Mouse (Mus musculus) heart, adult 18-20 months (tissue): ENCODE results near the gene Vps45. TPM values are rescaled to one million over a fixed set of nuclear protein-coding genes. Genes with fewer than 3 reads are reported as not detected.

Experiments
- DNase-seq, 2 experiments: peaks; one replicate each; pipeline ENCODE4 v3.0.0; 2021 to 2022; ENCODE audit warnings: mixed read lengths in 1 of 2
- long read RNA-seq, 2 experiments: library from polyadenylated mRNA; stranded (forward); transcript quantifications; one replicate each; pipeline ENCODE4 v2.0.0; 2021
- total RNA-seq, 2 experiments: library from RNA; stranded (reverse); gene quantifications; 2 replicates each; pipeline ENCODE4 v1.2.3; 2021

Gene Vps45
- 10 to 100 TPM; 22.5 to 27.1 TPM for total RNA-seq
- long read RNA-seq, experiment 1, partial matches to known transcripts, result 0 of 4 reads
- long read RNA-seq, experiment 1, other reads (novel, unspliced or antisense), result 0 of 4 reads
- long read RNA-seq, experiment 2, partial matches to known transcripts, result 1 of 5 reads
- long read RNA-seq, experiment 2, other reads (novel, unspliced or antisense), result 0 of 5 reads

DNA sequence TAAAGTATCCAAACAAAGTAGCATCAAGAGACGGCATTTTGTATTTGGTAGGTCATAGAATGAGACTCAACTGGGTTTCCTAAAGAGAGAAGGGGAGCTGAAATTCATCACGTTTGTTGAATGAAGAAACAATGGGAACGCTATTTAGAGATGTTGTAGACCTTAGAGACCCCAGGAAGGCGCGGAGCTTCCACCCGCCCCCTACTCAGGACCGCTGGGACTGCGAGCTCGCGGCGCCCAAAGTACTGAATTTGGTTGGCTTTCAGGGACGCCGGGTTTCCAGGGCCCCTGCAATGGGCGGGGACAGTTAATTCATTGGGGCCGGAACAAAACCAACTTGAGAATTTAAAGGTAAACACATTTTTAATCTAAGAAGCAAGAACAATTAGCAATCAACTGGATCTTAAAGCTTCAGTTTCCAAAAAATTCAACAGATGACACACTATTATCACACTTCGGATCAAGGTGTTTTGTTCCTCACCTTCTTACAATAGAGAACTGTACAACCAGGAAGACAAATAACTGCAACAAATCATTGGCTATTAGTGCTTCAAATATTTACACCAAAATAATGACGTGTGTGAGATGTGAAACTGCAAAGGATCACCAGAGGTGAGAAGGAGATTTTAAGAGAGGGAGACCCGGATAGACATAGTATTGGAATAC is at the start of gene Vps45:
Vps45 (minus strand) TSS at position 236 of the 666 bp plus-strand sequence.
- peak; percentile 81 to 82 for DNase-seq

DNA sequence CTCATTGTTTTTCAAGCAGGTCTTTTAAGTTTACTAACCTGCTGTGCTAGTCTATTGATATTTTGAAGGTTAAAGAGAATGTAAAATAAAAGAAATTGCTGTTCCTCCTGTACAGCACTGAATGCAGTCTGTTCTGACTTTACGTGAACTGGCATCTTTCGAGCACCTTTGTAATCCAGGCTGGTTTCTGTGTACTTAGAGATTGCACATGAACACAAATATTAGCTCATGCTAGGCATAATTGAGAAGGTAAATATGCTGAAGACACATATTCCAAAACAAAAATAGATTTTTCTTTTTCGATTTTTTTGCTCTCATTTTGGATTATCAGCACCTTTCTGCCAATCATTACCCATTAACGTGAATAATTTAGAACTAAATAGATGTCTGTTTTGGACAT is 47.9 kb upstream of the Vps45 start:
- no peak for DNase-seq

DNA sequence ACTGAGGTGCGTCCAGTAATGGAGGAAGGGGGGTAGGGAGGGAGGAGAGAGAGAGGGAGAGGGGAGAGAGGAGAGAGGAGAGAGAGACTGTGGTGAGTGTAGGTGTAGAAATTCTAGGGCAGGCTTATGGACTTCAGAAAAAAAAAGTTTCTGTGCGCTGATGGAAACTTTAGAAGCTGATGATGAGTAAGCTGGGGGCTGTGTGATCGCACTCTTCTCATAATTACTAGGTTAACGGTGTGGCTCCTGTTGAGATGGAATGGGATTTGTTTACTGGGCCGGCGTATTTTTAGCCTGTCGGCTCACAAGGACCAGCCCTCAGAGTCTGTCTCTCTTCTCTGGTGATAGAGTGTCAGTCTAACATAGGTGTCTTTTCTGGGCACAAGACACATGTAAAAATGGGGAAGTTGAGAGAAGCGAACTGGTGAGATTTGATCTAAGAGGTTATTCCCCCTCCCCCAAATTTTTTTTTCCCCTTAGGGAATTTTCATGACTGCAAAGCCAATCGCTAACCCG is 47.0 kb upstream of the Vps45 start:
- DNase-seq, result peak; percentile 37 to 60

DNA sequence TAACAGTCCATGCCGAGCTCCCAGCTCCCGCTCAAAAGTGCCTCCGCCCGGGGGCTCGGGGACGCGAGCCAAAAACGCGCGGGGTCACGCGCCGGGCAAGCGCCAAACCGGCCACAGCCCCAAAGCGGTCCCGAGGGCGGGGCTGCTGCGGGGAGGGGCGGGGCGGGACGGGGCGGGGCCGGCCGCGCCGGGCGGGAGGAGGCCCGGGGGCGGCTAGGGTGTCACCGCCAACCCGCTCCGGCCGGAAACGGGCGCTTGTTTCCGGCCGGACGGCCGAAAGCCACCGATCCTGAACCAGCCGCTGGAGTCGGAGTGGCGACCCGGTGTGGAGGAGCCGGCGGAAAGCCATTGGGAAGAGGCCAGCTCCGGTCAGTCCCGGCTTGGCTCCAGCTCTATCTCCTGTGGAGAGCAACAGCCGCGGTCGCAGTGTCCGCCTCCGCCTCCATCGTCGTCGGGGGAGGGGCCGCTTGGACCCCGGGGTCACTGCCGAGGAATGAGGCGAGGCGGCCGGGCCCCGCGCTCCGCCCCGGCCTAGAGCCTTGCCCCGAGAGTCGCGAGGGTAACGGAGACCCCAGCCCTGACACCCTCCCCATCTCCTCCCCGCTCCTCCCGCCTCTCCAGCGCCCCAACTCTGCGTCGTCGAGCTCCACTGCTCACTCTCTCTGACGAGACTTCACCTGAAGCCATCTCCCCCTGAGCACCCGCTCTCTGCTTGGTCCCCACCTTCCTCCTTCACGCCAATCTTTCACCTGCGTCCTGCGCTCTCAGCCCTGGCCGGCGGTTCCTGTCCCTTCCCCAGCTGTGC is 46.2 kb upstream of the Vps45 start, which contains the start of gene Otud7b:
Otud7b (plus strand) TSS at position 267 of the 805 bp plus-strand sequence.
- peak; percentile 86 to 88 for DNase-seq

DNA sequence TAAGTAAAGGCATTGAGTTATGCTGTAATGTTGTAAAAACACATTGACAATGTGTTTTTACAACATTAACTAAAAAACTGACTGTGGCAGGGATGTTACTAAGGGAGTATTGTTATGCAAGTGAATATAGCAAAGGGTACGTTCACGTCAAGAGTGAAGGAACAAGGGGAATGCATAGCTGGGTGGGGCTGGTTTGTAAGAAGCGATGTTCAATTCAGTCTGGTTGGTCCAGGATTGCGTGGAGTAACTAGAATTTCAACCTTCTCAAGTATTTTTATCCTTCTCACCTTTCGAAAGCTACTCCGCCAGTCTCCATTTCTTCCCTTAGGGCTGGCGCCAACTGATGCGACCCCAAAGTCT is 45.6 kb upstream of the Vps45 start:
- DNase-seq, result no peak

DNA sequence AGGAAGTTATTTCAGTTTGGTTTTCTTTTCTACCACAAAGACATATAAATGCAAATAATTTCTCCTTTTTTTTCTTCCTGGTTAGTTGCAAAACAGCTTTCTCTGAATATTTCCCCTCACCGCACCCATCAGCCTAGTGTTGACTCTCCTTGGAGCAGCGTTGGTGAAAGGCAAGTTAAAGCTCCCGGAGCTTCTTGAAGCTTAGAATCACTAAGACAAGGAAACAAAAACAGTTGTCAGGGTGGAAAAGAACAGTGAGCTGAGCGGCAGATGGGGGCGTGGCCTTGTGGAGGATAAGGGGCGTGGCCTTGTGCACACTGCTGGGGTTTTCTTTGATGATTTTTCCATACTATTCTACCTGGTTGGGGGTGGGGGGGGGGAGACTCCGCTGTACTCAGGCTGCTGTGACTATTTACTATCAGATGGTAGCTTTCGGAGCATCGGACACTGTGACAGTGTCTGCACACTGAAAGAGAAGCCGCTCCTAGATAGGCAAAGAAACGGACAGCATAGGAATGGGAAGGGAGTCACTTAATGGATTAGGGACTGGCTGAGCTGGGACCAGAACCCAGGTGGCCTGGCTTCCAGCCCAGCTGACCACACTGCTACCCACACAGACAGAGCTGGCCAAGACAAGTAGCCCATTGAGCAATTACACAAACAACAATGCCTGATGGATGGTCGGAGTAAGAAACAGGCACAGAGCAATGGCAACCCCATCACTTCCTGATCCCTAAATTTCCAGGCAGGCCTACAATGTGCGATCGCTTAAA is 44.0 kb upstream of the Vps45 start:
- DNase-seq, result peak; percentile 46 to 65

DNA sequence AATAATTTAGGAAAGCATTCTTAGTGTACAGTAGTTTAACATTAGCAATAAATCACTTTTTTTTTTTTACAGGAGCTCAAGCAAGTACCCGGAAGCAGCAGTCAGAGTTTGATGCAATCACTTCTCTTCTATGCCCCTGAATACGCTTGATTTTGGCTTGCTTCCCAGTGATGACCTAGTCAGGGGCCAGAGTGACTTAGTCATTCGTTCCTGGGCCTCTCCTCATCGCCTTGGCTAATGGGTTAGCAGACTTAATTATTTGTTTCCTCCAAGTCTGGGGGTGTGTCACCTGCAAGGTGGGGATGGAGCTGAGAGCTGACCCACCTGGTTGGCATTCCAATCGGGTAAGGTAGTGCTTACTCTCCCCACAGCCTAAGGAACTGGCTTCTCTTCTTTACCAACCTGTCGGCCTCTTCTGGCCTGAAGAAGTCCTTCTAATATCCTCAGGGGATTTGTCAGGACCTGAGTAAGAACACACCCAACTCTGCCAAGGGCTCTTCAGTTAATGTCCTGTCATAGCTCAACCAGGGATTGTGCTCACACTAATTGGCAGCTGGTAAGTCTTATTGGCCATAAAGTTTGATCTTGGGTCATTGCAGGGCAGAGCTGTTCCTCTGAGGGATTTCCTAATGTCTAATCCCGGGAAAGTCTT is 40.5 kb upstream of the Vps45 start:
- DNase-seq, result peak; percentile 59 to 77

DNA sequence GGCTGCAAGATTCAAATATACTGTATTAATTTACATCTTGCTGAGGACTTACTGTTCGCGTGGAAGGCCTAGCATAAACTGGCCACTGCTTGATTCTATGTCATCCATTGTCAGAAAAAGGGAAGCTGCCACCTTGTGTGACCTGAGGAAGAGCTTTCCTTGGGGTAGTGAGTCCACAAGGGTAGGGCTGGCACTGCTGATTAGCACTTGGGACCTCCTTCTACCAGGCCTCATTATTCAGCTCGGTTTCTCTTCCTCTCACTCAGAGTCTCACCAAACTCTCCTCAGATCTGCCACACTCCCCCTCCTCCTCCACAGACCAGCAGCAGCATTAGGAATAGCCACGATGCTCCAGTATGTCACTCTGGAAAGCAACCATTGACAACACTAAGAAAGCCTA is 39.9 kb upstream of the Vps45 start:
- DNase-seq, result no peak

DNA sequence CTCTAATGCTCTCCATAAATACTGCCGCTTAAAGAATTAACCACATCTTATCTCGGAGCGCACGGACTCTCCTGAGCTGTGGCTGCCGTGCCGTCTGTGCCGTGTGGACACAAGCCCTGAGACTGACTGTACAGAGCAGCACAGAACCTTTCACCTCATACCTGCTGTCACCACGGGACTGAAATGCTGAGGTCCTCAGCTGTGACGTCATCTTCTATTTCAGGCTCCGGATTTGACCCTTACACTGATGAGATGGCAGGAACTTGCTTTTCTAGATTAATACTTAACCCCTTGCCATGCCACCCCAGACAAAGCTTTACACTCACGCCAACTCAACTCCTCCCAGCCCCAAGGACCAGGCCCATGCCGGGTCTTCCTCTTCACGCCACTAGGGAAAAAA is 35.9 kb upstream of the Vps45 start:
- peak; percentile 42 to 52 for DNase-seq

DNA sequence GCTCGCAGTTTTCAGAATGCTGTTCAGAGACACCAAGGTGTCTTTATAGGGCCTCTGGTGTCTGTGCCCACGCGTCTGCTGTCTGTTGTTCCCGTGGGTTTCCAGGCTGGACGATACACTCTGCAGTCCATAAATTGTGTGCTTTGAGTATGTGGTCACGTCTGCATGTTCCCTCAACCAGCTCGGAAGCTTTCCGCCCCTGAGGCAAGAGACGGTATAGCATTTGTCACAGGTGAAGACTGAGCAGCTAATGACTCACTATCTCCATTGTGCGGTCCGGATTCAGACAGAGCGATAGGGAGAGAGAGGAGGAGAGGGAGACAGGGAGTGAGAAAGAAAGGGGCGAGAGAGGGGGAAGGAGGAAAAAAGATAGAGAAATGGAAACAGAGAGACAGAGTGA is 35.2 kb upstream of the Vps45 start:
- DNase-seq, result no peak

DNA sequence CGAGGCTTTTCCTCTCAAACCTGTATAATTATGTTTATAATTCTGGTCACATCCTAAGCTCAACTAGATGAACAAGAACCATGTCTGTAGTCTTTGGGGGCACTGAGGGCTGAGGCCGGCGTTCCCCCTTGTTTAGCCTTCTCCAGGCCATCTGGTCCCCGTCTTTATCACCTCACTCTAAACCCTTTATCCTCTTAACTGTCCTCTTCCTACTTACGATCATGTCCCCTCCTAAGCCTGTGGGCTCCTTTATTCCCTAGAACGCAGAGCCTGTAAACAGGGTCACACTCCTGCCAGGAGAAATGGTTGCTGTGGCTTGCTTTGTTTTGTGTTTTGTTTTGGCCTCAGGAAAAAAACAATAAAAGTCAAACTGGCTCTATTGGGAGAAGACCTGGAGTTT is 33.7 kb upstream of the Vps45 start:
- no peak for DNase-seq

DNA sequence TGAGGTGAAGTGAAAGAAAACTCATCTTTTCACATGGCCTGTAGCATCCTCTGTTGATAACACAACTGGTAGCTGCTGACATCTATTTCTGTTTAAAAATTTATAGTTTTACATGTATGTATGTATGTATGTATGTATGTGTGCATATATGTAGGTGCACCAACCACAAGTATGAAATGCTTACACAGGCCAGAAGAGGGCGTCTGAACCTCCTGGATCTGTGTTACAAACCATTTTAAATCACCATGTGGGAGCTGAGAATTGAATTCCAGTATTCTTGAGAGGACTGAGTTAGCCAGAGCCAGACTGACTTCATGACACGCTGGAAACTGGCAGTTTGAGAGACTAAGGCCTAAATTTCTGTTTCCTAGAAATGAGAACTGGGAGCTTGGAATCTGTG is 32.9 kb upstream of the Vps45 start:
- no peak for DNase-seq

DNA sequence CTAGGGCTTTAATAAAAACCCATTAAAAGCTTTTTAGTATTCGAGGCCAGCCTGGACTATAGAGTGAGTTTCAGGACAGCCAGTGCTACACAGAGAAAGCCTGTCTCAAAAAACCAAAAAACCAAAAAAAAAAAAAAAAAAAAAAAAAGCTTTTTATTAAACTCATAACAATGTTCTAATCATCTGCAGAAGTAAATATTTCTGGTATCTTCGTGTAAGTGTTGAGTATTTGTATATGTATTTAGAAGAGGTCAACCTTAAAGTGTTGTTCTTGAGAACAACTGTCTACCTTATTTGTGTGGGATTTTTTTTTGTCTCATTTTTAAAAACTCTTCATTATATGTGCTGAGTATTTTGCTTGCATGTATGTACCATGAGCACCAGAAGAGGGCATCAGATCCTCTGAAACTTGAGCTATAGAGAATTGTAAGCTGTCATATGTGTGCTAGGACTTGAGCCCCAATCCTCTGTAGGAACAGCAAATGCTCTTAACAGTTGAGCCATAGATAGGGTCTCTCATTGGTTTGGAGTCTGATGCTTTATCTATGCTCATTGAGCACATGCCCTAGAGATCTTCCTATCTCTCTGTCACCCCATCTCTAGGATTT is 31.7 kb upstream of the Vps45 start:
- DNase-seq, result no peak

DNA sequence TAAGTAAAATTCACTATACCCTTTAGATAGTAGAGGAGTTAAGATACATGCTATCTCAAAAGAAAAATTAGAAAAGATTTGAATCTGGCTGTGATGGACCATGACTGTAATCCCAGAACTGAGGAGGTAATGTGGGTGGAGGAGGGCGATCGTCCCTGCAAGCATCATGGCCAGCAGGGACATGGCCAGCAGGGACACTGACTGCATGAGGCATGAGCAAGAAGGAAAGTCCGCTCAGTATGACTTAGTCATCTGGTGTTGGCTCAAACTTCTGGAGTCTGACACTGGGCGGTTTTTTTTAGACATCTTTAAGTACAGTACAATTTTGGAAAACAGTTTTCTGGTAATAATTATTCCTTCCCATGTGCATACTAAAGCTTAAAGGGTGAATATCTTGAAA is 29.5 kb upstream of the Vps45 start:
- DNase-seq, result no peak

DNA sequence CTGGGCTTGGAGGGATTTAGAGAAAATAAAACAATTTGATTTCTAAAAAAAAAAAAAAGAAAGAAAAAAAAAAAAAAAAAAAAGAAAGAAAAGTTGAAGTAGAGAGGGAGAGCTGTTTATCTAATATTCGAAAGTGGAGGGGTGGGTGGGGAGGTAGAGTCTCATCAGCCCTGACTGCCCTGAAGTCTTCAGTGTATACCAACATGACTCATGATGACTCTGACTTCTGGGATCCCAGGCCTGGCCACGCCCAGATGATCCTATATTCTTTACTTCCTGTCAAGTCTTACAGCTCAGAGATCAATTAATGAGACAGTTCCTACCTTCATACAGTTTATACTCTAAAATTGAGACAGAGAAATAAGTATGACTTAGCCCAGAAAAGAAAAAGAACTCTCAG is 29.0 kb upstream of the Vps45 start:
- DNase-seq, result no peak

DNA sequence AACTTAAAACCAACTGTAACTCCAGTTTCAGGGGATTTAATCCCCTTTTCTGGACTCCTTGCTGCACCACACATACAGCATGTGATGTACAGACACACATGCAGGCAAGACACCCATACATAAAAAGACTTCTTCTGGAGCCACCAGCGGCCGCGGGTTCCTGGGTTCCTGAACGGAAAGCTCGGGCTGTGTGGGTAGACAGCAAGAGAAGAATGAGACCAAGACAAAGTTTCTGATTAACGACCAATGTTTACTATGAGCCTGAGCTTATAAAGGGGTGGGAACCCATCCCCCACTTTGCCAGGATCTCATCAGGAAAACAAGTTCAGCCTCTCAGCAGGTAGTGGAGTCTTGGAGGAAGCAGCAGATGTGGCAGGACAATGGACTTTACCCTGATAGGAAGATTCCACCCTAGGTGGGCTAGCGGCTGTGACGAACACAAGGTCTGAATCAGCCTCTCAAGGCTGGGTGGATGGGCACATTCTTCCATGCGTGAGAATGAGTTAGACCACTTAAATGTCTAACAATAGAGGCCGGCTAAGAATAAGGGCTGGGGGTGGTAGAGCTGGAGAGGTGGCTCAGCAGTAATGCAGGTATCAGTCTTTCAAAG is 26.0 kb upstream of the Vps45 start:
- no peak for DNase-seq

DNA sequence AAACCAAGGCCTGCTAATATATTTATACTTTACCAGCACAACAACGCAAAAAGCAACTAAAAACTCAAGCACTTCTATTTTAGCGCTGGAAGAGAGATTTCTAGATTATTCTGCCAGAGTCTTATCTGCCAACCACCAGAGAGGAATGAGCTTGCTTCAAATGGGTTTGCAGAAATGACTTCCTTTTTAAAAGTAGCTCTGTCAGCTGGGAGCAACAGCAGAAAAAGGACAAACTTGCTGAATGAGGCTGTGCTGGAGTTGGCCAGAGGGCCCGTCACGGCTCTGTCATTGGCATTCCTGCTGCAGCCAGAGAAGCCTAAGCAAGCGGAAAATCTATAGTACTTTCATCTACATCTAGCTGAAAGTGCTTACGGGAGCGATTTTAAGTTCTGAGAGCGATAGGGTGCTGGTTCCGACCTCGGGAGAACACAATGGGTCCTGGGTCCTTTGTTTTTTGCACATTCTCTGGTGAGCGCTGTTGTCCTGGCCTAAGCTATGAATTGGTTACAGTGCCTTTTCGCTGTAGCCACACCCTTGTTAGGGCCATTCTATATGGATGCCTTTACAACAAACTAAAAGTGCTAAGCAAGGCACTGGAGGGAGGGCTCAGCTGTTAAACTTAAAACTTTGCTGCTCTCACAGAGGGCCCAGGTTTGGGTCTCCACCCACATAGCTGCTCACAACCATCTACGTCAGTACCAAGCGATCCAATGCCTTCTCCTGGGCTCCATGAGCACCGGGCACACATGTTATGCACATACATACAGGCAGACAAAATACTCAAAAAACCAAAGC is 24.6 kb upstream of the Vps45 start:
- DNase-seq, result peak in 1 of 2 experiments; percentile 21

DNA sequence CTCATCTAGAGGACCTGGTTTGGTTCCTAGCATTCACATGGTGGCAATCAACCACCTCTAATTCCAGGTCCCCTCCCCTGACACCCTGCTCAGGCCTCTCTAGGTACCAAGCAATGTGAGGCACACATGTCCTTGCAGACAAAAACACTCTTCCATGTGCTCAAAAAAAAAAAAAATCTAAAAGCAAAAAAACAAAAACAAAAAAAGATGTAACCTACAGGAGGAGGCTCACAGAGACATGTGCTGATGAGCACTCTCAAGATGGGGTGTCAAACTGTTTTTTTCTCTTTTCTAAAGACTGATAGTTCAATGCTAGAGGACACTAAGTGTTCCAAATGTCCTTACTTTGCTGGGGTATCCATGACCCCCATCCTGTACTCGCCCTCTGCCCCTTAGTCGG is 23.8 kb upstream of the Vps45 start:
- no peak for DNase-seq

DNA sequence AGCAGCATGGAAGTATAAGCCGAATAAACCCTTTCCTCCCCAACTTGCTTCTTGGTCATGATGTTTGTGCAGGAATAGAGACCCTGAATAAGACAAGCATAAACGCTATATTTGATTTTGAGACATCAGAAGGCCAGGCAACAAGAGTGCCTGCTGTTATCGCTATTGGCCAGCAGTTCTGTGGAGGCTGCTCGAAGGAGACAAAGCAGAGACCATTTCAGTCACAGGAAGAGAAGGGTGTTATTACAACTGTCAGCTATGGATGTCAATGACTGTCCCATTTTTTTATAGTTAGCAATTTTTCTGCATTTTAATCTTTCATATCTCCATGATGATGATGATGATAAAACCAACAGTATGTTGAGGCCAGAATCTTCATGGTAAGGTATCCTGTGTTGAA is 23.4 kb upstream of the Vps45 start:
- DNase-seq, result no peak

DNA sequence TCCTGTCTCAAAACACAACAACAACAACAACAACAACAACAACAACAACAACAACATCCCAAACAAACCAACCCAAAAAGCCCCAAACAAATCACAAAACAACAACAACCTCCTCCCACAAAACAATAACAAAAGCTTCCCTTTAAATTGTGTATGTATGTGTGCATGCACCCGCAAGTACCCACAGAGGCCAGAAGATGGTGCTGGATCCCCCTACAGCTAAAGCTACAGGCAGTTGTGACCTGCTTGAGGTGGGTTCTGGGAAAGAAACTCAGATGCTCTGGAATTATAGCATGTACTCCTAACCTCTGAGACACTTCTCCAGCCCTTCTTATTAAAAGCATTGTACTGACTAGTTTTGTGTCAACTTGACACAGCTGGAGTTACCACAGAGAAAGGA is 22.7 kb upstream of the Vps45 start:
- peak in 1 of 2 experiments; percentile 31 for DNase-seq
